Mouse (Mus musculus): ENCODE measurements at regions not wholly inside any gene's neighbourhood (a gene's known extent, or its start where the extent isn't known, plus 50 kb on each side); places are given as distances from the start of the nearest gene placed in this dataset.

- TF ChIP-seq CTCF (IDR thresholded peaks at IDR 0.05; ENCODE audit: extremely low read depth, insufficient read depth, insufficient read length, insufficient replicate concordance) (no peak), POLR2A (IDR thresholded peaks at IDR 0.05; ENCODE audit: low read depth, low read length) (no peak)
Measured at GRCm38 (mm10) chr4:99354835-99355234, 59.1 kb downstream of the Gm12689 start.

Data from spleen, adult 2 months (tissue).